ENCODE assay signal across 8 mouse cellular contexts in genomic region chr14:122280309-122281071, GRCm38 (mm10).
A peak's percentile ranks its signal among the peaks of the same experiment; 100 is the strongest.
DNase-seq lines count a peak whose midpoint lies in the region; ATAC-seq and TF ChIP-seq lines count a peak whose summit lies in the region.

No protein-coding gene starts in this region.

- no peak for TF ChIP-seq POLR2A in limb, embryonic 14.5 days (IDR thresholded peaks at IDR 0.05; ENCODE audit: borderline replicate concordance, extremely low read depth, insufficient read depth, insufficient read length)

- H3K4me3 ChIP-seq in embryonic facial prominence, embryonic 11.5 days (ENCODE audit: low read depth, low read length), result no peak overlapping the region
- H3K4me3 ChIP-seq in hindbrain, embryonic 11.5 days (ENCODE audit: low read depth, low read length), result peak overlapping the region; percentile 12; the same call in 1 of the 2 replicates
- no peak overlapping the region for H3K4me3 ChIP-seq in limb, embryonic 14.5 days (replicated peaks; ENCODE audit: low read length)

- peaks cover 12% of the 10 kb centered on the region; the same call in 1 of the 2 replicates for H3K27me3 ChIP-seq in embryonic facial prominence, embryonic 11.5 days (ENCODE audit: control insufficient read depth, insufficient read depth, low read length)
- H3K27me3 ChIP-seq in hindbrain, embryonic 11.5 days (ENCODE audit: control insufficient read depth, insufficient read depth, low read length), result peaks cover 18% of the 10 kb centered on the region
- H3K27me3 ChIP-seq in limb, embryonic 14.5 days (ENCODE audit: control insufficient read depth, insufficient read depth, low read length), result peaks cover 11% of the 10 kb centered on the region; the same call in 1 of the 2 replicates

- H3K9ac ChIP-seq in embryonic facial prominence, embryonic 11.5 days (replicated peaks; ENCODE audit: low read length), result peak overlapping the region; percentile 26
- H3K9ac ChIP-seq in hindbrain, embryonic 11.5 days (ENCODE audit: low read depth, low read length), result peak overlapping the region; percentile 42
- 0 out of 2 replicates have a peak overlapping the region, but pooled peaks have one; percentile 12 for H3K9ac ChIP-seq in limb, embryonic 14.5 days (ENCODE audit: low read depth, low read length, severe bottlenecking)

- 16% methylated on average over 21 of the region's 21 CpGs for WGBS in embryonic facial prominence, embryonic 11.5 days
- 11% methylated on average over 21 of the region's 21 CpGs for WGBS in hindbrain, embryonic 11.5 days
- 40% methylated on average over 21 of the region's 21 CpGs for WGBS in limb, embryonic 14.5 days

- H3K27ac ChIP-seq in embryonic facial prominence, embryonic 11.5 days (replicated peaks; ENCODE audit: low read depth, low read length), result no peak overlapping the region
- H3K27ac ChIP-seq in hindbrain, embryonic 11.5 days (ENCODE audit: low read depth, low read length), result peak overlapping the region; percentile 66
- no peak overlapping the region for H3K27ac ChIP-seq in limb, embryonic 14.5 days (replicated peaks; ENCODE audit: low read depth, low read length)

- H3K9me3 ChIP-seq in embryonic facial prominence, embryonic 11.5 days (replicated peaks; ENCODE audit: control insufficient read depth, low read length), result no peaks in the 10 kb centered on the region
- H3K9me3 ChIP-seq in hindbrain, embryonic 11.5 days (ENCODE audit: control insufficient read depth, low read length), result no peaks in the 10 kb centered on the region
- no peaks in the 10 kb centered on the region for H3K9me3 ChIP-seq in limb, embryonic 14.5 days (ENCODE audit: control insufficient read depth, low read length)

- H3K36me3 ChIP-seq in embryonic facial prominence, embryonic 11.5 days (replicated peaks; ENCODE audit: control insufficient read depth, insufficient read depth, low read depth, low read length), result no peaks in the 10 kb centered on the region
- no peaks in the 10 kb centered on the region for H3K36me3 ChIP-seq in hindbrain, embryonic 11.5 days (ENCODE audit: control insufficient read depth, insufficient read depth, low read length)
- no peaks in the 10 kb centered on the region for H3K36me3 ChIP-seq in limb, embryonic 14.5 days (ENCODE audit: control insufficient read depth, insufficient read depth, low read length)

- no peak overlapping the region for H3K4me2 ChIP-seq in embryonic facial prominence, embryonic 11.5 days (ENCODE audit: low read depth, low read length)
- peak overlapping the region; percentile 22 for H3K4me2 ChIP-seq in hindbrain, embryonic 11.5 days (replicated peaks; ENCODE audit: low read depth, low read length)
- H3K4me2 ChIP-seq in limb, embryonic 14.5 days (replicated peaks; ENCODE audit: low read depth, low read length, severe bottlenecking), result no peak overlapping the region

- ATAC-seq in embryonic facial prominence, embryonic 11.5 days (replicated peaks; ENCODE audit: insufficient number of reproducible peaks, low FRiP score, low TSS enrichment, low read depth), result peak; percentile 77; the same call in 1 of the 2 replicates
- peak; percentile 73; the same call in 1 of the 2 replicates for ATAC-seq in hindbrain, embryonic 11.5 days (ENCODE audit: low FRiP score)
- ATAC-seq in limb, embryonic 14.5 days (ENCODE audit: low FRiP score, low read depth), result no peak
- no peak for ATAC-seq in frontal cortex, adult (ENCODE audit: low TSS enrichment)

- peak; percentile 43 to 59 for DNase-seq in cerebellum, postnatal 10 days
- DNase-seq in cerebellum, postnatal 36 days, result no peak
- DNase-seq in embryonic facial prominence, embryonic 11.5 days (ENCODE audit: low spot score), result peak; percentile 52
- DNase-seq in hindbrain, embryonic 11.5 days (ENCODE audit: low spot score), result peak; percentile 64
- DNase-seq in limb, embryonic 14.5 days (ENCODE audit: low spot score), result no peak
- DNase-seq in layer of hippocampus, adult 9-11 months, result no peak
- DNase-seq in adrenal gland, postnatal 14 days, result no peak

- no peaks in the 10 kb centered on the region; the same call in none of the 2 replicates for H3K4me1 ChIP-seq in embryonic facial prominence, embryonic 11.5 days (ENCODE audit: control insufficient read depth, insufficient read depth, low read length)
- H3K4me1 ChIP-seq in hindbrain, embryonic 11.5 days (replicated peaks; ENCODE audit: control insufficient read depth, insufficient read depth, low read length), result no peaks in the 10 kb centered on the region; the same call in none of the 2 replicates
- H3K4me1 ChIP-seq in limb, embryonic 14.5 days (ENCODE audit: control insufficient read depth, insufficient read depth, low read length), result no peaks in the 10 kb centered on the region

Comparison
In these comparisons a context has a peak if more than half of its experiments do, and no peak if none do; other contexts are left out.
1. DNase-seq: peak in cerebellum, postnatal 10 days (2 of 2), embryonic facial prominence, embryonic 11.5 days (single experiment) and hindbrain, embryonic 11.5 days (single experiment); none in cerebellum, postnatal 36 days (0 of 2), limb, embryonic 14.5 days (single experiment), layer of hippocampus, adult 9-11 months (single experiment) and adrenal gland, postnatal 14 days (single experiment).
2. ATAC-seq: peak in embryonic facial prominence, embryonic 11.5 days (single experiment) and hindbrain, embryonic 11.5 days (single experiment); none in limb, embryonic 14.5 days (single experiment) and frontal cortex, adult (single experiment).
3. Peak in every context shown above with its lines, with median percentiles within 50 percentile points of each other: H3K9ac ChIP-seq.